Mouse (Mus musculus): ENCODE results near the gene Trex1. TPM values are rescaled to one million over a fixed set of nuclear protein-coding genes. Genes with fewer than 3 reads are reported as not detected.

Gene Trex1
- total RNA-seq, 1 experiment, result 7.4 TPM

GRCm38 (mm10) chr9:109104083-109104482 is 44.5 kb upstream of the Trex1 start:
- TF ChIP-seq ZC3H11A (IDR thresholded peaks at IDR 0.05; ENCODE audit: borderline replicate concordance, low read depth, low read length), result no peak
- Histone ChIP-seq H3K9me3 (ENCODE audit: control insufficient read depth, insufficient read depth, low read depth, low read length) (no peaks in the 10 kb centered on the region), H3K4me3 (ENCODE audit: insufficient read depth in 1 of 2, low read depth in 1 of 2, low read length in 2 of 2, poor library complexity in 1 of 2, severe bottlenecking in 1 of 2) (no peak overlapping the region), H3K9ac (ENCODE audit: insufficient read depth, low read depth, low read length, poor library complexity, severe bottlenecking) (no peak overlapping the region), H3K36me3 (ENCODE audit: control insufficient read depth, insufficient read depth, low read length, poor library complexity, severe bottlenecking) (peaks cover 62% of the 10 kb centered on the region), H3K4me1 (ENCODE audit: control insufficient read depth in 2 of 2, insufficient read depth in 2 of 2, low read length in 2 of 2, poor library complexity in 1 of 2) (no peaks in the 10 kb centered on the region; a peak in 1 of 4 replicates), H3K27ac (ENCODE audit: insufficient read depth, low read depth, low read length, poor library complexity, severe bottlenecking) (no peak overlapping the region)
- in situ Hi-C loops (cut with MboI; ENCODE audit: low sequenced_read_pairs in 2 of 2, unreplicated experiment in 2 of 2), result no loop called here
- no peak for DNase-seq (ENCODE audit: low read depth, low spot score)

GRCm38 (mm10) chr9:109103250-109103649 is 43.7 kb upstream of the Trex1 start:
- no peak for DNase-seq (ENCODE audit: low read depth, low spot score)
- no peak for TF ChIP-seq ZNF384 (IDR thresholded peaks at IDR 0.05; ENCODE audit: low read depth, low read length)
- TF ChIP-seq HCFC1 (IDR thresholded peaks at IDR 0.05; ENCODE audit: borderline replicate concordance, insufficient read depth, low read length), result no peak
- TF ChIP-seq MAFK (IDR thresholded peaks at IDR 0.05; ENCODE audit: insufficient read depth, low read depth, low read length), result no peak
- no peak for TF ChIP-seq CHD2 (IDR thresholded peaks at IDR 0.05; ENCODE audit: low read depth, low read length)
- no peak for TF ChIP-seq ZC3H11A (IDR thresholded peaks at IDR 0.05; ENCODE audit: borderline replicate concordance, low read depth, low read length)
- in situ Hi-C loops (cut with MboI; ENCODE audit: low sequenced_read_pairs in 2 of 2, unreplicated experiment in 2 of 2), result no loop called here
- no peak overlapping the region for H3K4me3 ChIP-seq (ENCODE audit: insufficient read depth in 1 of 2, low read depth in 1 of 2, low read length in 2 of 2, poor library complexity in 1 of 2, severe bottlenecking in 1 of 2)
- peaks cover 56% of the 10 kb centered on the region; the same call in 1 of the 2 replicates for H3K36me3 ChIP-seq (ENCODE audit: control insufficient read depth, insufficient read depth, low read length, poor library complexity, severe bottlenecking)
- H3K9me3 ChIP-seq (ENCODE audit: control insufficient read depth, insufficient read depth, low read depth, low read length), result no peaks in the 10 kb centered on the region
- H3K27ac ChIP-seq (ENCODE audit: insufficient read depth, low read depth, low read length, poor library complexity, severe bottlenecking), result no peak overlapping the region
- no peak overlapping the region for H3K9ac ChIP-seq (ENCODE audit: insufficient read depth, low read depth, low read length, poor library complexity, severe bottlenecking)
- no peaks in the 10 kb centered on the region; a peak in 1 of 4 replicates for H3K4me1 ChIP-seq (ENCODE audit: control insufficient read depth in 2 of 2, insufficient read depth in 2 of 2, low read length in 2 of 2, poor library complexity in 1 of 2)

GRCm38 (mm10) chr9:109102541-109102940 is 43.0 kb upstream of the Trex1 start:
- Histone ChIP-seq H3K9me3 (ENCODE audit: control insufficient read depth, insufficient read depth, low read depth, low read length) (no peaks in the 10 kb centered on the region), H3K36me3 (ENCODE audit: control insufficient read depth, insufficient read depth, low read length, poor library complexity, severe bottlenecking) (peaks cover 51% of the 10 kb centered on the region; the same call in 1 of the 2 replicates), H3K9ac (ENCODE audit: insufficient read depth, low read depth, low read length, poor library complexity, severe bottlenecking) (no peak overlapping the region), H3K4me3 (ENCODE audit: insufficient read depth in 1 of 2, low read depth in 1 of 2, low read length in 2 of 2, poor library complexity in 1 of 2, severe bottlenecking in 1 of 2) (no peak overlapping the region), H3K27ac (ENCODE audit: insufficient read depth, low read depth, low read length, poor library complexity, severe bottlenecking) (no peak overlapping the region), H3K4me1 (ENCODE audit: control insufficient read depth in 2 of 2, insufficient read depth in 2 of 2, low read length in 2 of 2, poor library complexity in 1 of 2) (no peaks in the 10 kb centered on the region; a peak in 1 of 4 replicates)
- no peak for DNase-seq (ENCODE audit: low read depth, low spot score)
- in situ Hi-C loops (cut with MboI; ENCODE audit: low sequenced_read_pairs in 2 of 2, unreplicated experiment in 2 of 2), result no loop called here
- TF ChIP-seq MAFK (IDR thresholded peaks at IDR 0.05; ENCODE audit: insufficient read depth, low read depth, low read length) (no peak), ZNF384 (IDR thresholded peaks at IDR 0.05; ENCODE audit: low read depth, low read length) (no peak), ZC3H11A (IDR thresholded peaks at IDR 0.05; ENCODE audit: borderline replicate concordance, low read depth, low read length) (no peak), HCFC1 (IDR thresholded peaks at IDR 0.05; ENCODE audit: borderline replicate concordance, insufficient read depth, low read length) (no peak), CHD2 (IDR thresholded peaks at IDR 0.05; ENCODE audit: low read depth, low read length) (no peak)

GRCm38 (mm10) chr9:109101933-109102445 is 42.5 kb upstream of the Trex1 start:
- in situ Hi-C loops (cut with MboI; ENCODE audit: low sequenced_read_pairs in 2 of 2, unreplicated experiment in 2 of 2), result no loop called here
- Histone ChIP-seq H3K4me1 (ENCODE audit: control insufficient read depth in 2 of 2, insufficient read depth in 2 of 2, low read length in 2 of 2, poor library complexity in 1 of 2) (peaks cover 0 to 5% of the 10 kb centered on the region in 2 experiments; a peak in 1 of 4 replicates), H3K36me3 (ENCODE audit: control insufficient read depth, insufficient read depth, low read length, poor library complexity, severe bottlenecking) (peaks cover 50% of the 10 kb centered on the region; the same call in 1 of the 2 replicates), H3K4me3 (ENCODE audit: insufficient read depth in 1 of 2, low read depth in 1 of 2, low read length in 2 of 2, poor library complexity in 1 of 2, severe bottlenecking in 1 of 2) (no peak overlapping the region), H3K9me3 (ENCODE audit: control insufficient read depth, insufficient read depth, low read depth, low read length) (no peaks in the 10 kb centered on the region), H3K27ac (ENCODE audit: insufficient read depth, low read depth, low read length, poor library complexity, severe bottlenecking) (no peak overlapping the region), H3K9ac (ENCODE audit: insufficient read depth, low read depth, low read length, poor library complexity, severe bottlenecking) (no peak overlapping the region)
- DNase-seq (ENCODE audit: low read depth, low spot score), result no peak
- TF ChIP-seq CHD2 (IDR thresholded peaks at IDR 0.05; ENCODE audit: low read depth, low read length) (no peak), ZC3H11A (IDR thresholded peaks at IDR 0.05; ENCODE audit: borderline replicate concordance, low read depth, low read length) (no peak), MAFK (IDR thresholded peaks at IDR 0.05; ENCODE audit: insufficient read depth, low read depth, low read length) (no peak), ZNF384 (IDR thresholded peaks at IDR 0.05; ENCODE audit: low read depth, low read length) (no peak), HCFC1 (IDR thresholded peaks at IDR 0.05; ENCODE audit: borderline replicate concordance, insufficient read depth, low read length) (no peak)

Measured in ES-E14 (cell line).